Mouse (Mus musculus) kidney, adult 9 months (tissue): ENCODE results near the gene Hsf5.

ENCODE experiments used
- DNase-seq: peaks from one replicate; pipeline ENCODE4 v3.0.0; 2022

Hsf5 gene

GRCm38 (mm10) chr11:87590841-87591525 lies 26.0 kb upstream of the Hsf5 start:
- peak; percentile 57 for DNase-seq

- DNase-seq, result peak; percentile 100
These were observed 25.2 kb upstream of the Hsf5 start, which contains the start of gene Mtmr4 for GRCm38 (mm10) chr11:87591526-87592353. Mtmr4 (plus strand) TSS chr11:87592162.

DNA sequence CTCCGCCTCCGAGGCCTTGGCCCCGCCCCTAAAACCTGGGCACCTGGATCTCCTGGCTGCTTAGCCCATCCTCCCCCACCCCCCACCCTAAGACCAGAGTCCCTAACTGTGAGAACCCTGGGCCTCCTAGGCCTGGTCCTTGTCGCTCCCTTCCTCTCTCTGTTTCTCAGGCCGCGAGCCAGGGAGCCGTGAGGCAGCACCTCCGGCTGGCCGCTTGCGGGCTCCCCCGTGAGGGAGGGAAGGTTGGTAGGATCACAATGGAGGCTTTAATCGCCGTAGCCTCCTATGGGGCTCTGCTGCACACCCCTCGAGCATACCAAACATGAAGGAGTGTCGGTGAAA lies 24.6 kb upstream of the Hsf5 start:
- DNase-seq, result no peak

GRCm38 (mm10) chr11:87592713-87593598 lies 24.0 kb upstream of the Hsf5 start:
- DNase-seq, result peak; percentile 86

GRCm38 (mm10) chr11:87595327-87595841 lies 21.6 kb upstream of the Hsf5 start:
- DNase-seq, result peak; percentile 89

DNA sequence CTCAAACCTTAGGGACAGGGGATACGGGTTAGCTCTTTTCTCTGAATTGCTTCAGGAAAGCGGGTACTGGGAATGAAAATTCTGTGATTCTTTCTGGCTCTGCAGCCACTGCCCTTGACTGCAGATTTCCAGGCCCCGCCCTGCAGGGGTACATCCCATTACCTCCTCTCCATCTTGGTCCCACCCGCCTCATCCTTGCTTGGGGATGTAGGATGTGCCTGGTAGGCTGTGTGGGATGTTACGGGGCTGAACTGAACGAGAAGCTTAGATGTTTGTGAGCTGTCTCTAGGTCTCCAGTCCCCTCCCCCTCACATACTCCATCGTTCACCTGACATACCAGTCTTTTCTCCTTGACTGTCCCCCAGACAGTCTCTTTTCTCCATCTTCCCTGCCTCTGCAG lies 21.0 kb upstream of the Hsf5 start:
- peak; percentile 23 for DNase-seq

GRCm38 (mm10) chr11:87596492-87596891 lies 20.5 kb upstream of the Hsf5 start:
- no peak for DNase-seq

DNA sequence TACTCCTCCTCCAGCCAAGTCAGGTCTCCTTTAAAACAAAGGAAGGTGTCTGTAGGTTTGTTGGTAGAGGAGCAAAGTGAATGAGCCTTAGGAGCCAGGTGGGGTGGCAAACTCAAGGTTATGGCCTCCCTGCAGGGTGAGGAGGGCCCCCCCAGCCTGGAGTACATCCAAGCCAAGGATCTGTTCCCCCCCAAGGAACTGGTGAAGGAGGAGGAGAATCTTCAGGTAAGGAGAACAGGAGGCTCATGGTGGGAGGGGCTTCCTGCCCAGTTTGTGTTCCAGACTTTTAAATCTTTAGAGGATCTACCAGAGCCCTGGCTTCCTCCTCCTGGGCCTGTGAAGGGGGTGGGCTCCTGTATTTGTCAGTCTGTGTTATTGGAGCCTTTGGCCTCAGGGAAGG lies 19.9 kb upstream of the Hsf5 start:
- DNase-seq, result no peak

GRCm38 (mm10) chr11:87599395-87600089 lies 17.4 kb upstream of the Hsf5 start:
- DNase-seq, result peak; percentile 41

- no peak for DNase-seq
These were observed 16.6 kb upstream of the Hsf5 start for GRCm38 (mm10) chr11:87600322-87600853.

- DNase-seq, result no peak
These were observed 14.7 kb upstream of the Hsf5 start for GRCm38 (mm10) chr11:87602234-87602633.

GRCm38 (mm10) chr11:87603571-87603970 lies 13.4 kb upstream of the Hsf5 start:
- no peak for DNase-seq

DNA sequence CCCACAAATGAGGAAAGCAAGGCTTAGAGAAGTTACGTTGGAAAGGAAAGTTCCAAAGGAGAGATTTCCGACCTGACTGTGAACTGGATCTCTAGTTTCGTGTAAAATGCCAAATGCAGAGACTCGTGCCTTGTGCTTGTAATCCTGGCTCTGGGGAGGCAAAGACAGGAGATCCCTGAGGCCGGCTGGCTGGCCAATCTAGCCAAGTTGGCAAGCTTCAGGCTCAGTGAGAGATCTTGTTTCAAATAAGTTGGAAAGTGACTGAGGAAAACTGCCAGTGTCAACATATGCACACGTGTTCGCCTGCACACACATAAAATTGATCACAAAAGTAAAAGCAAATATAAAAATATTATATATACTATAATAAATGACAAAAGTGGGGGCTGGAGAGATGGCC lies 7.7 kb upstream of the Hsf5 start:
- DNase-seq, result no peak

- no peak for DNase-seq
These were observed 5.4 kb upstream of the Hsf5 start for GRCm38 (mm10) chr11:87611547-87611946.

DNA sequence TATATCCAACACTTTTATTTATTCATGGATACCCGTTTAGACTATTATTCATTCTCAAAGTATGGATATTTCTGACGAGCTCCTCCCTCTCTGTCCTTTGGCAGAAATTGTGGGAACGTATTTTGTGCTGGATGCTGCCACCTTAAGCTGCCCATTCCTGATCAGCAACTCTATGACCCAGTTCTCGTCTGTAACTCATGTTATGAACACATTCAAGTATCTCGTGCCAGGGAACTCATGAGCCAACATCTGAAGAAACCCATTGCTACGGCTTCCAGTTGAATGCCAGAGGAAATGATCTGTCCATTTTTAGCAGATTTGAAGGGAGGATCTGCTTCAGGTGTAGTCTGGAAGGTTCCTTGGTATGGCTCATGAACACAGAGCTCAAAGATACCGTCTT lies 3.0 kb upstream of the Hsf5 start:
- DNase-seq, result no peak

- DNase-seq, result no peak
These were observed 1.4 kb upstream of the Hsf5 start for GRCm38 (mm10) chr11:87615551-87615950.

DNA sequence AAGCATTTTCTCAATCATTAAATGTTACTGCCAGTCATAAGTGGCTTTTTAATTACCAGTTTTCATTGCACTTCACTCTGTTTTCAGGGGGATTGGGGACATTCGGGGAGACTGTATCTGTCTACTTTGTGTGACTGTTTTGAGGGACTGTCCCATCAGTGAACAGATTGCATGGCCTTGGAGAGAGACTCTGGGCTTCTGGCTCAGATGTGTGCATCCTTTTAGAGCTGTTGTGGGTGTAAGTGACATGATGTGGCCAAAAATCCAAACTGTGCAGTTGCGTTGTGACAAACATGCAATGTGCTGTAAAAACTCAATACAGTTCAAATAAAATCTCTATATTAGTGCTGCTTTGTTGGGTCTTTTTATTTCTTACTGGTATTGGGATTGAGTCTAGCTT lies 1.0 kb upstream of the Hsf5 start:
- no peak for DNase-seq

- DNase-seq, result no peak
These were observed 642 bp downstream of the Hsf5 start for GRCm38 (mm10) chr11:87617606-87618005.

DNA sequence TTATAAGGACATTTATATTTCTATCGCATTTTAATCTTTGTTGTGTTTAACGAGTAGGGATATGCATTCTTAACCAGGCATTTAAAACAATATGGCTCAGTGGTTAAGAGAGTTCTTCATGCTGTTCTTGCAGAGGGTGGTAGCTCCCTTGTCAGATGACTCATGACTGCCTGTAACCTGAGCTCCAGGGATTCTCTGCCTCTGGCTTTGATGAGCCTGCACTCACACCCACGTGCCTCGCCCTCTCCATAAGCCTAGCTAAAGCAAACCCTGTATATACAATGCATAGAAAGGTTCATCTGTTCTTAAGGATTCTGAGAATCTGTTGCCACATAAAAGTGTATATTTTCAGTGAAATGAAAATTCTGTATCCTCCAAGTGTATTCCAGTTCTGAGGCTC lies 6.2 kb downstream of the Hsf5 start:
- no peak for DNase-seq

DNA sequence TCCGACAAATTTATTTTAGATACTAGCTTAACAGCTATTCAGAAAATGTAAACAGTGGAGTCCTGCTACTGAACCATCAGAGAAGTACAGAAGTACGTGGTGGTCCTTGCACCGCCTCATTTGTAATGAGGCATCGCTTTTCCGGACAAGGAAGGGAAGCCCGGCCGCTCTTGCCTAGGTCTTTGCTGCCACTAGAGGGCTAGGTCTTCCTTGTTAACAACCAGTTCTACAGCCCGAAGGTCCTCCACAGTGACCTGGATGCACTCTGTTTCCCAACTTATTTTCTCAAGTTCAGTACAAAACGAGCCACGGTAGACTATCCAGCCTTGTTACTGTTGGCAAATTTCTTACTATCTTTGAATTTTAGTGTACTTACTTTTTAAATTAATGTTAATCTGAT lies 12.9 kb downstream of the Hsf5 start:
- peak; percentile 53 for DNase-seq

DNA sequence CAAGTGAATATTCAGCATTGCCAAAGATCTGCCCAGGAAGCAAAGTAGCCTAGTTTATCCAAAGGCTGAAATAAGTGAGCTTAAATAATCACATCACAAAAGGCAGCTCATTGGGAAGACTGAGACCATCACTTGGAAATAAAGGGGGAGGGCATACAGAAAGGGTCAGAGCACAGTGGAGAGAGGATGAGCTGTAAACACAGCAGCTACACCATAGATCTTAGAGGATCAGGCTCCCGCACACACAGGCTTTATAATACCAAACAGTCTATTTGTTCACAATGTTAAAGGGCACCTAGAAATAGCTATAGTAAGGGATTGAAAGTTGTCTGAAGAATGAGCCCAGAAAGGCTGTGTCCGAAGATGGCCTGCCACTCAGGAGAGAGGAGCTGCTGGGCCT lies 21.8 kb downstream of the Hsf5 start:
- no peak for DNase-seq

- peak; percentile 71 for DNase-seq
These were observed 22.2 kb downstream of the Hsf5 start for GRCm38 (mm10) chr11:87639206-87639605.
